28 mouse cellular contexts compared by ENCODE assay signal in genomic region chr12:87405721-87406120, GRCm38 (mm10). TPM values are rescaled to one million over a fixed set of nuclear protein-coding genes. Genes with fewer than 3 reads are reported as not detected.
DNase-seq lines count a peak whose midpoint lies in the region; ATAC-seq lines count a peak whose summit lies in the region.
"Had no signal": no experiment of that assay in that cellular context is flagged by ENCODE, and none has a peak within 500 bp of the region (broad histone marks: within the 10 kb centered on the region; RNA-seq: fewer than 3 reads in every experiment).

No protein-coding gene starts in this region.

- 69% methylated on average over 3 of the region's 3 CpGs for whole genome bisulfite sequencing in heart, embryonic 10.5 days
- 58% methylated on average over 3 of the region's 3 CpGs for WGBS in intestine, embryonic 16.5 days
- WGBS in stomach, embryonic 16.5 days = 59% methylated on average over 3 of the region's 3 CpGs

- no peak overlapping the region for H3K9ac ChIP-seq in intestine, embryonic 16.5 days (ENCODE audit: low read depth, low read length)
- H3K9ac ChIP-seq in stomach, embryonic 16.5 days (ENCODE audit: low read length) = no peak overlapping the region
- H3K9ac ChIP-seq: embryonic facial prominence, embryonic 12.5 days; forebrain, embryonic 15.5 days; heart, embryonic 15.5 days; hindbrain, embryonic 12.5 days; limb, embryonic 12.5 days; liver, embryonic 15.5 days; midbrain, embryonic 12.5 days; neural tube, embryonic 13.5 days; stomach, embryonic 15.5 days had no signal

- peaks cover 11% of the 10 kb centered on the region for H3K4me1 ChIP-seq in heart, embryonic 10.5 days
- H3K4me1 ChIP-seq in intestine, embryonic 16.5 days (ENCODE audit: control insufficient read depth, insufficient read depth, low read length) = peaks cover 13% of the 10 kb centered on the region
- H3K4me1 ChIP-seq in stomach, embryonic 16.5 days (ENCODE audit: control insufficient read depth, insufficient read depth, low read length) = peaks cover 8% of the 10 kb centered on the region
- H3K4me1 ChIP-seq: forebrain, embryonic 15.5 days; midbrain, embryonic 12.5 days; neural tube, embryonic 13.5 days had no signal

- peak; percentile 58 for ATAC-seq in intestine, embryonic 16.5 days
- ATAC-seq in stomach, embryonic 16.5 days (ENCODE audit: insufficient read depth, low FRiP score) = no peak
- ATAC-seq: forebrain, embryonic 15.5 days; hindbrain, postnatal 0 days had no signal

- H3K4me3 ChIP-seq in heart, embryonic 10.5 days = no peak overlapping the region
- no peak overlapping the region for H3K4me3 ChIP-seq in intestine, embryonic 16.5 days (ENCODE audit: low read length)
- no peak overlapping the region for H3K4me3 ChIP-seq in stomach, embryonic 16.5 days (replicated peaks; ENCODE audit: low read length)
- H3K4me3 ChIP-seq: embryonic facial prominence, embryonic 12.5 days; forebrain, embryonic 15.5 days; heart, embryonic 15.5 days; hindbrain, embryonic 12.5 days; left cerebral cortex, adult 2 months; limb, embryonic 12.5 days; liver, embryonic 15.5 days; megakaryocyte, embryonic 14.5 days; midbrain, embryonic 12.5 days; neural tube, embryonic 13.5 days; stomach, embryonic 15.5 days had no signal

- no peaks in the 10 kb centered on the region for H3K9me3 ChIP-seq in heart, embryonic 10.5 days
- no peaks in the 10 kb centered on the region for H3K9me3 ChIP-seq in intestine, embryonic 16.5 days (ENCODE audit: control insufficient read depth, low read length)
- H3K9me3 ChIP-seq in stomach, embryonic 16.5 days (replicated peaks; ENCODE audit: control insufficient read depth, low read length) = no peaks in the 10 kb centered on the region
- H3K9me3 ChIP-seq: embryonic facial prominence, embryonic 12.5 days; forebrain, embryonic 15.5 days; heart, embryonic 15.5 days; hindbrain, embryonic 12.5 days; limb, embryonic 12.5 days; liver, embryonic 15.5 days; megakaryocyte, embryonic 14.5 days; midbrain, embryonic 12.5 days; neural tube, embryonic 13.5 days; stomach, embryonic 15.5 days had no signal

- no peak overlapping the region for H3K27ac ChIP-seq in heart, embryonic 10.5 days
- H3K27ac ChIP-seq in intestine, embryonic 16.5 days (ENCODE audit: low read length) = peak overlapping the region; percentile 55
- peak overlapping the region; percentile 16 for H3K27ac ChIP-seq in stomach, embryonic 16.5 days (ENCODE audit: low read length)
- H3K27ac ChIP-seq: embryonic facial prominence, embryonic 12.5 days; forebrain, embryonic 15.5 days; heart, embryonic 15.5 days; hindbrain, embryonic 12.5 days; hindbrain, postnatal 0 days; left cerebral cortex, adult 2 months; limb, embryonic 12.5 days; liver, embryonic 15.5 days; midbrain, embryonic 12.5 days; neural tube, embryonic 13.5 days; stomach, embryonic 15.5 days had no signal

- no peaks in the 10 kb centered on the region for H3K36me3 ChIP-seq in heart, embryonic 10.5 days
- no peaks in the 10 kb centered on the region for H3K36me3 ChIP-seq in intestine, embryonic 16.5 days (ENCODE audit: control insufficient read depth, insufficient read depth, low read length)
- H3K36me3 ChIP-seq in stomach, embryonic 16.5 days (ENCODE audit: control insufficient read depth, insufficient read depth, low read length) = no peaks in the 10 kb centered on the region
- H3K36me3 ChIP-seq: embryonic facial prominence, embryonic 12.5 days; forebrain, embryonic 15.5 days; heart, embryonic 15.5 days; hindbrain, embryonic 12.5 days; limb, embryonic 12.5 days; liver, embryonic 15.5 days; midbrain, embryonic 12.5 days; neural tube, embryonic 13.5 days; stomach, embryonic 15.5 days had no signal

- H3K27me3 ChIP-seq in heart, embryonic 10.5 days (ENCODE audit: insufficient read depth, poor library complexity, severe bottlenecking) = no peaks in the 10 kb centered on the region
- H3K27me3 ChIP-seq in intestine, embryonic 16.5 days (replicated peaks; ENCODE audit: control insufficient read depth, insufficient read depth, low read length) = no peaks in the 10 kb centered on the region
- no peaks in the 10 kb centered on the region for H3K27me3 ChIP-seq in stomach, embryonic 16.5 days (ENCODE audit: control insufficient read depth, insufficient read depth, low read length)
- H3K27me3 ChIP-seq: embryonic facial prominence, embryonic 12.5 days; forebrain, embryonic 15.5 days; heart, embryonic 15.5 days; hindbrain, embryonic 12.5 days; limb, embryonic 12.5 days; midbrain, embryonic 12.5 days; neural tube, embryonic 13.5 days; stomach, embryonic 15.5 days had no signal

- no peak overlapping the region for H3K4me2 ChIP-seq in intestine, embryonic 16.5 days (ENCODE audit: low read depth, low read length)
- H3K4me2 ChIP-seq in stomach, embryonic 16.5 days (ENCODE audit: low read depth, low read length) = no peak overlapping the region
- H3K4me2 ChIP-seq: embryonic facial prominence, embryonic 12.5 days; forebrain, embryonic 15.5 days; heart, embryonic 15.5 days; hindbrain, embryonic 12.5 days; limb, embryonic 12.5 days; liver, embryonic 15.5 days; midbrain, embryonic 12.5 days; neural tube, embryonic 13.5 days; stomach, embryonic 15.5 days had no signal

- DNase-seq in heart, adult 11 months = peak; percentile 86
- no peak for DNase-seq in heart, embryonic 10.5 days (ENCODE audit: low spot score)
- DNase-seq in ES-CJ7 (ENCODE audit: low read depth, low spot score) = peak; percentile 34
- DNase-seq in cerebellum, postnatal 10 days = no peak
- no peak for DNase-seq in adrenal gland, adult (ENCODE audit: inconsistent age in 2 of 2, low spot score in 1 of 2)
- DNase-seq in adrenal gland, postnatal 36 days = no peak
- DNase-seq: adrenal gland, postnatal 10 days; cerebellum, adult 11 months; cerebellum, adult 9-10 months; embryo, embryonic 11 days; kidney, adult 11 months; kidney, postnatal 14 days; thymus, adult 2 months; thymus, postnatal 36 days had no signal

RNA-seq across cellular contexts. Expression of gene Sptlc2, which starts 17.6 kb away (rescaled TPM):
- polyA plus RNA-seq in heart, embryonic 10.5 days (2016; fragmentation: Nextera tagmentation; extraction: Ambion mirVana) = 76.7 and 76.9 TPM in 2 replicates
- 126 and 133 TPM in 2 replicates for polyA plus RNA-seq in intestine, embryonic 16.5 days (2015; fragmentation: Nextera tagmentation; extraction: Ambion mirVana)
- polyA plus RNA-seq in stomach, embryonic 16.5 days (2015; fragmentation: Nextera tagmentation; extraction: Ambion mirVana) = 98.7 and 101 TPM in 2 replicates
- total RNA-seq in adrenal gland, postnatal 36 days (2021) = 100 to 1,000 TPM; 190 to 286 TPM

RNA-seq across cellular contexts. Expression of gene Slirp, which starts 38.0 kb away (rescaled TPM):
- polyA plus RNA-seq in heart, embryonic 10.5 days (2016; fragmentation: Nextera tagmentation; extraction: Ambion mirVana) = 265 and 273 TPM in 2 replicates
- polyA plus RNA-seq in intestine, embryonic 16.5 days (2015; fragmentation: Nextera tagmentation; extraction: Ambion mirVana) = 258 and 261 TPM in 2 replicates
- 259 and 291 TPM in 2 replicates for polyA plus RNA-seq in stomach, embryonic 16.5 days (2015; fragmentation: Nextera tagmentation; extraction: Ambion mirVana)
- total RNA-seq in adrenal gland, postnatal 36 days (2021) = 100 to 1,000 TPM; 155 to 160 TPM

RNA-seq across cellular contexts. Expression of gene Alkbh1, which starts 38.1 kb away (rescaled TPM):
- 49.2 and 61.9 TPM in 2 replicates for polyA plus RNA-seq in heart, embryonic 10.5 days (2016; fragmentation: Nextera tagmentation; extraction: Ambion mirVana)
- polyA plus RNA-seq in intestine, embryonic 16.5 days (2015; fragmentation: Nextera tagmentation; extraction: Ambion mirVana) = 43.9 and 52.0 TPM in 2 replicates
- polyA plus RNA-seq in stomach, embryonic 16.5 days (2015; fragmentation: Nextera tagmentation; extraction: Ambion mirVana) = 50.3 and 51.6 TPM in 2 replicates
- total RNA-seq in adrenal gland, postnatal 36 days (2021) = 10 to 100 TPM; 21.5 to 24.2 TPM

Comparison
In these comparisons a context has a peak if more than half of its experiments do, and no peak if none do; other contexts are left out.
1. DNase-seq: peak in heart, adult 11 months (single experiment) and ES-CJ7 (single experiment); none in heart, embryonic 10.5 days (single experiment), cerebellum, postnatal 10 days (0 of 2), adrenal gland, adult (0 of 2) and adrenal gland, postnatal 36 days (0 of 2).